Mouse (Mus musculus) small intestine, adult 2 months (tissue): ENCODE measurements around the gene Gpm6b. TPM values are rescaled to one million over a fixed set of nuclear protein-coding genes. Genes with fewer than 3 reads are reported as not detected.
A peak's percentile ranks its signal among the peaks of the same experiment; 100 is the strongest.

ENCODE experiments used
- H3K27ac ChIP-seq: fragments of 200-500 bp; 2 replicates; pipeline ENCODE4 v1.5.1; 2012; ENCODE audit warnings: low read depth, low read length, control low read depth, inconsistent platforms; ENCODE audit not compliant: insufficient read depth
- H3K27me3 ChIP-seq: fragments of 200-500 bp; 2 replicates; pipeline ENCODE4 v1.6.1; 2012; ENCODE audit warnings: mild to moderate bottlenecking, moderate library complexity, low read length, inconsistent platforms; ENCODE audit not compliant: control insufficient read depth, insufficient read depth
- H3K36me3 ChIP-seq: fragments of 200-500 bp; 2 replicates; pipeline ENCODE4 v1.6.1; 2012; ENCODE audit warnings: mild to moderate bottlenecking, low read length, control low read depth, inconsistent platforms; ENCODE audit not compliant: control insufficient read depth, insufficient read depth
- H3K4me1 ChIP-seq: fragments of 200-500 bp; 2 replicates; pipeline ENCODE4 v1.6.1; 2012; ENCODE audit warnings: low read length, inconsistent platforms, mixed read lengths; ENCODE audit not compliant: control insufficient read depth, insufficient read depth, insufficient read length
- H3K4me3 ChIP-seq: fragments of 200-500 bp; 2 replicates; pipeline ENCODE4 v1.5.1; 2012; ENCODE audit warnings: low read depth, mild to moderate bottlenecking, control low read depth, inconsistent platforms, low read length, moderate library complexity
- CTCF ChIP-seq: fragments of 200-500 bp; IDR thresholded peaks from 2 replicates; pipeline ENCODE4 v1.5.1; 2012; ENCODE audit warnings: low read depth, mild to moderate bottlenecking, control low read depth, inconsistent platforms, low read length, moderate library complexity, mixed read lengths; ENCODE audit not compliant: insufficient replicate concordance, insufficient read length; ENCODE audit errors: extremely low read depth
- POLR2A ChIP-seq: fragments of 200-500 bp; IDR thresholded peaks from 2 replicates; pipeline ENCODE4 v1.6.1; 2012; ENCODE audit warnings: low read depth, mild to moderate bottlenecking, control low read depth, inconsistent platforms, low read length, moderate library complexity
- WGBS: fragments of 180-500 bp; shearing (Covaris S2); methylation state at CpG from one replicate; pipeline ENCODE4 v1.1.7; 2018; 5-methylcytosine and 5-hydroxymethylcytosine counted together
- polyA plus RNA-seq: library from polyadenylated mRNA; depleted of rRNA; stranded (reverse); fragments of >200 nt; gene quantifications from 2 replicates; pipeline ENCODE4 v1.2.3, GENCODE M21; 2012

Gene Gpm6b
- polyA plus RNA-seq, 1 experiment = 0.75 TPM

GRCm38 (mm10) chrX:166219331-166219730 lies 19.4 kb upstream of the Gpm6b start:
- no peak overlapping the region for H3K27ac ChIP-seq
- 58% methylated on average over 5 of the region's 5 CpGs for WGBS
- H3K27me3 ChIP-seq = no peaks in the 10 kb centered on the region
- H3K36me3 ChIP-seq = no peaks in the 10 kb centered on the region
- H3K4me1 ChIP-seq = no peaks in the 10 kb centered on the region
- no peak overlapping the region for H3K4me3 ChIP-seq
- TF ChIP-seq CTCF (no peak), POLR2A (no peak)

GRCm38 (mm10) chrX:166226856-166227255 lies 11.9 kb upstream of the Gpm6b start:
- H3K4me1 ChIP-seq = no peaks in the 10 kb centered on the region
- no peaks in the 10 kb centered on the region for H3K27me3 ChIP-seq
- 80% methylated on average over 5 of the region's 5 CpGs for WGBS
- no peak for TF ChIP-seq POLR2A
- no peaks in the 10 kb centered on the region for H3K36me3 ChIP-seq
- no peak overlapping the region for H3K27ac ChIP-seq
- H3K4me3 ChIP-seq = no peak overlapping the region

- WGBS = 68% methylated on average over 3 of the region's 3 CpGs
- no peaks in the 10 kb centered on the region for H3K27me3 ChIP-seq
- H3K27ac ChIP-seq = no peak overlapping the region
- H3K36me3 ChIP-seq = no peaks in the 10 kb centered on the region
- TF ChIP-seq CTCF (no peak), POLR2A (no peak)
- H3K4me3 ChIP-seq = no peak overlapping the region
- H3K4me1 ChIP-seq = no peaks in the 10 kb centered on the region
Observed at GRCm38 (mm10) chrX:166229750-166230149, 9.0 kb upstream of the Gpm6b start.

DNA sequence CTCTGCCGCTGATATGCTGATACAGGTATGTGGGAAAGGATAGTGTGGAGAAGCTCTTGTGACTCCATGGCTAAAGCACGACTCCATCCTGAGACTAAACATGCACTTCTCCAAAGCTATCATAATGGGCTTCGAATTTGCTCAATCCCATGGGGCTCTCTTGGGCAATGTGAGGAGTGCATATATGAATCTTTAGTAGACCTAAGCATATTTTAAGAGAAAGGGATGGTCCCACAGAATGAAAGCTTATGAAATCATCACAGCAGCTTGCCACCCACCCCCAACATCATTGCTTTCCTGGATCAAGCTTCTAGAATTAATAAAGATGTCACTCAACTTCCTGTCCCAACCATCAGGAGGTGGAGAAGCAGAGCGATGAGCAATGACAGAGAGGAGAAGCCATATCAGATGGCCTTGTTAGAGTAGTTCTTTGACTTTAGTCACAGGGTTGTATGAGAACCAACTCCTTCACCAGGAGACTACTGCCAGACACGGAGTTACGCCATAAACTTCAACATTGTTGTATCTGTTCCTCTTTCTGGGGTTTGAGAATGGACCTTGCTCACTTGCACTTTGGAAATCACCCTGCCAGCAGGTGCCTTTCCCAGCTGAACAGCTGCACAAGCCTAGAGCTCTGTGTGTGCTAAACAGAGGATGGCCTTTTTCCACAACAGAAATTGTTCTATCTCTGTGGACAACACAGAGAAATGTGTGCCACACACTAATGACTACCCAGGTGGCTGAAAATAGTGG lies 8.0 kb upstream of the Gpm6b start:
- no peak overlapping the region for H3K4me3 ChIP-seq
- 61% methylated on average over 6 of the region's 6 CpGs for WGBS
- TF ChIP-seq CTCF (no peak), POLR2A (no peak)
- no peak overlapping the region for H3K27ac ChIP-seq
- H3K27me3 ChIP-seq = no peaks in the 10 kb centered on the region
- no peaks in the 10 kb centered on the region for H3K4me1 ChIP-seq
- no peaks in the 10 kb centered on the region for H3K36me3 ChIP-seq

DNA sequence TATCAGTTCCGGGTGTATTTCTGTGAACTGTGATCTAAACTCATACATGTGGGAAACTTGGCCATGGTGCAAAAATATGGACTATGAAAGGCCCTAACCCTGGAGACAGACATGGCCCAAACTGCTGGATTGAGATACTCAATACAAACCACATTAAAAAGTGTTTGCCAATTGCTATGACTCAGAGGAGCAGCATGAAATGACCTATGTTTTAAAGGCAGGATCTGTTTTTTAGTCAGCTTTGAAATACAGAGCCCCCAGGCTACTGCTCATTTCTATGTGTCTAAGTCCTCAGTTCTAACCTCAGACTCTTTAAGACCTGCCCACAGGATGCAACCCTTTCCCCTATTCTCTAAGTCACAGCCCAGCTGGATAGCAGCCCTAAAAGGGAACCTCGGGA lies 2.6 kb upstream of the Gpm6b start:
- H3K4me1 ChIP-seq = no peaks in the 10 kb centered on the region
- WGBS = 42% methylated on average over 2 of the region's 2 CpGs
- H3K27ac ChIP-seq = no peak overlapping the region
- no peaks in the 10 kb centered on the region; the same call in 1 of the 2 replicates for H3K27me3 ChIP-seq
- H3K36me3 ChIP-seq = no peaks in the 10 kb centered on the region
- TF ChIP-seq POLR2A (no peak), CTCF (no peak)
- H3K4me3 ChIP-seq = no peak overlapping the region

DNA sequence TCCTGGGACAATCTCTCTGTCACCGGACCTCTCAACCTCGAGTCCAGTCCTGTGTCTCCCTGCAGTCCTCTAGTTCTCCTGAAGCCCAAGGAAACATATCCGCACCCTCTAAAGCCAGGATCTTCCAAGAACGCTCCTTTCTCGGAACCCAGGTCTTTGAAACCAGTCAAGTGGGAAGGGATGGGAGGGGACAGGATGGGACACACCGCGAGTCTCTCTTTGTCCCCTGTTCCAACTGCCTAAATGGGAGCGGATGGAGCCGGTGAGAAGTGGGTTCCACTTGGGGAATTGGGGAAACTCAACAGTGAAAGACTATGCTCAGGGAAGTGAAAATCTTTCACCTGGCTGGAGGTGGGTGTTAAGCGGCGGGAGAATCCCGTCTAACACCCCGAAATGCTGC lies 809 bp downstream of the Gpm6b start:
- H3K4me1 ChIP-seq = no peaks in the 10 kb centered on the region
- H3K36me3 ChIP-seq = no peaks in the 10 kb centered on the region
- peak overlapping the region; percentile 67 for H3K4me3 ChIP-seq
- H3K27ac ChIP-seq = no peak overlapping the region
- 21% methylated on average over 13 of the region's 13 CpGs for WGBS
- no peaks in the 10 kb centered on the region; the same call in 1 of the 2 replicates for H3K27me3 ChIP-seq
- no peak for TF ChIP-seq POLR2A
- TF ChIP-seq CTCF = no peak

DNA sequence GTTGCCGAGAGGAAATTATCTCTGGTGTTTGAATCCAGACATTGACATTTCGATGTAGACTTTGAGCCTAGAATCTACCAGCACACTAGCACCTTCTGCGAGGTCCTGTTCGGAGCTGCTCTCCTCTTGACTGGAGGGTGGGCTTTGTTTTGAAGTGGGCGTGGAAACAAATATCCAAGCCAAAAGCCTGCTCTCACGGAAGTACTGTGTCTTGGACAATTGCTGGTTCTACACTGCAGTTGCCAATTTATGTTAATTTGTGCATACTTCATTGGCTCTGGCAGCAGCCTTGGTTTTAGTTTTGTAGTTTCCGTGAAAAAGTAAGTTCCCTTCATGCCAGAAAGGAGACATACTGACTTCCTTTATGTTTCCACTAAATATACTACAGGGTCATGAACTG lies 2.0 kb downstream of the Gpm6b start:
- TF ChIP-seq CTCF (no peak), POLR2A (no peak)
- H3K27me3 ChIP-seq = no peaks in the 10 kb centered on the region; the same call in 1 of the 2 replicates
- no peaks in the 10 kb centered on the region for H3K4me1 ChIP-seq
- 86% methylated on average over 7 of the region's 7 CpGs for WGBS
- no peaks in the 10 kb centered on the region for H3K36me3 ChIP-seq
- no peak overlapping the region for H3K4me3 ChIP-seq
- no peak overlapping the region for H3K27ac ChIP-seq
